Mouse (Mus musculus) embryonic fibroblast, embryonic 13.5 days (primary cell): ENCODE data around the gene Ggnbp2.
A peak's percentile ranks its signal among the peaks of the same experiment; 100 is the strongest.

Experiments
- CTCF ChIP-seq: IDR thresholded peaks from 2 replicates; pipeline ENCODE4 v1.5.1; 2011; ENCODE audit warnings: mild to moderate bottlenecking, control low read depth, low read length, moderate library complexity, borderline replicate concordance; ENCODE audit not compliant: insufficient read depth
- POLR2A ChIP-seq: IDR thresholded peaks from 2 replicates; pipeline ENCODE4 v1.6.1; 2011; ENCODE audit warnings: low read depth, mild to moderate bottlenecking, control low read depth, low read length, moderate library complexity

DNA sequence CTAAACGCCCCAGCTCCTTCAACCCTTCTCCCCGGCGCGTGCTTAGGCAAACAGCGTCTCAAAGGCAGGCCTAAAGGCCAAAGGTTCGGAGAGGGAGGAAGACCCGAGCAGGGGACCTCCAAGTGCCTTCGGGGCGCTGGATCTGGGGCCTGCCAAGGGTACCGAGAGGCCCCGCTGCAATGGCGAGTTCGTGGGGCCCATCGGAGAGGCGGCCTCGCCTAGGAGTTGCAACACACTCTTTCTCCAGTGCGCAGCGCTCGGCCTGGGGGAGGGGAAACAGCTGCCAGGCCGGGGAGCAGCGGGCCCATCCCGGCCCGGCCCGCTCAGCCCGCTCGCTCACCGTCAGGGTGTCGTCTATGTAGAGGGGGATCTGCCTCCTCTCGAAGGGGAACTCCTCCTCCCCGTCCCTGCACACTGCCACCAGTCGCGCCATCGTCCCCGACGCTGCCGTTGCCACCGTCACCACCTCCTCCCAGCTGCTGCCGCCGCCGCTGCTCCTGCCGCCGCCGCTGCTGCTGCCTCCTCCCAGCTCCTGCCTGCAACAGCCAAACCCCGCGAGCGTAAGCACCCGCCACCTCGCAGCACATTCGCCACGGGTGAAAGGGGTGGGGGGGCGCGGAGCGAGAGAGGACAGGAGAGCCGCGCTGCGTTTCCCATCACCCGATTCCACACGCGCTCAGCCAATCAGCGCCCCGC lies 932 bp downstream of the Ggnbp2 start:
- no peak for TF ChIP-seq CTCF
- peak; percentile 90 for TF ChIP-seq POLR2A
